Mouse (Mus musculus) hindbrain, embryonic 14.5 days (tissue): ENCODE results near the gene Cdh5. TPM values are rescaled to one million over a fixed set of nuclear protein-coding genes. Genes with fewer than 3 reads are reported as not detected.

Experiments used
- polyA plus RNA-seq: library from polyadenylated mRNA; unstranded; fragments of >200 nt; fragmentation: Nextera tagmentation; extraction: Ambion mirVana; gene quantifications from 2 replicates; pipeline ENCODE4 v1.2.1, GENCODE M21; 2014

Gene Cdh5
- polyA plus RNA-seq, 1 experiment from 2014 or later: 16.6 TPM

Other genes starting within 250 kb of the Cdh5 start
- gene Bean1, start 68.8 kb downstream of the Cdh5 start, polyA plus RNA-seq: 9.3 and 10.8 TPM in 2 replicates
- gene Tk2, start 146.9 kb downstream of the Cdh5 start, polyA plus RNA-seq: 46.6 and 51.8 TPM in 2 replicates
- gene Cklf, start 149.2 kb downstream of the Cdh5 start, polyA plus RNA-seq: 28.6 and 35.1 TPM in 2 replicates
- gene Cmtm2a, start 191.6 kb downstream of the Cdh5 start, polyA plus RNA-seq: not detected in 2 replicates
- gene Gm45711, start 208.5 kb downstream of the Cdh5 start, polyA plus RNA-seq: not detected in 2 replicates
- gene Cmtm1, start 208.5 kb downstream of the Cdh5 start, polyA plus RNA-seq: not detected in 2 replicates
- gene Gm11020, start 219.9 kb downstream of the Cdh5 start, polyA plus RNA-seq: not detected in 2 replicates
- gene Cmtm2b, start 220.6 kb downstream of the Cdh5 start, polyA plus RNA-seq: not detected in 2 replicates
- 39.5 and 44.7 TPM in 2 replicates for gene Cmtm3, start 237.8 kb downstream of the Cdh5 start, polyA plus RNA-seq